Mouse (Mus musculus) ES-Bruce4 (cell line): ENCODE results near the gene Khk.

Experiments used
- CTCF ChIP-seq: IDR thresholded peaks from one replicate; pipeline ENCODE4 v1.8.1; 2011; ENCODE audit warnings: low read depth, low read length
- EP300 ChIP-seq: IDR thresholded peaks from 2 replicates; pipeline ENCODE4 v1.6.1; 2011; ENCODE audit warnings: low read depth, low read length; ENCODE audit not compliant: insufficient read depth
- POLR2A ChIP-seq: IDR thresholded peaks from one replicate; pipeline ENCODE4 v1.8.1; 2011; ENCODE audit warnings: low read length; ENCODE audit not compliant: insufficient read depth

GRCm38 (mm10) chr5:30913060-30913841 is 8.0 kb upstream of the Khk start, which contains the start of gene Emilin1:
- TF ChIP-seq POLR2A = no peak
- no peak for TF ChIP-seq CTCF
- TF ChIP-seq EP300 = no peak
